8 mouse cellular contexts compared by ENCODE assay signal in the genomic region with DNA sequence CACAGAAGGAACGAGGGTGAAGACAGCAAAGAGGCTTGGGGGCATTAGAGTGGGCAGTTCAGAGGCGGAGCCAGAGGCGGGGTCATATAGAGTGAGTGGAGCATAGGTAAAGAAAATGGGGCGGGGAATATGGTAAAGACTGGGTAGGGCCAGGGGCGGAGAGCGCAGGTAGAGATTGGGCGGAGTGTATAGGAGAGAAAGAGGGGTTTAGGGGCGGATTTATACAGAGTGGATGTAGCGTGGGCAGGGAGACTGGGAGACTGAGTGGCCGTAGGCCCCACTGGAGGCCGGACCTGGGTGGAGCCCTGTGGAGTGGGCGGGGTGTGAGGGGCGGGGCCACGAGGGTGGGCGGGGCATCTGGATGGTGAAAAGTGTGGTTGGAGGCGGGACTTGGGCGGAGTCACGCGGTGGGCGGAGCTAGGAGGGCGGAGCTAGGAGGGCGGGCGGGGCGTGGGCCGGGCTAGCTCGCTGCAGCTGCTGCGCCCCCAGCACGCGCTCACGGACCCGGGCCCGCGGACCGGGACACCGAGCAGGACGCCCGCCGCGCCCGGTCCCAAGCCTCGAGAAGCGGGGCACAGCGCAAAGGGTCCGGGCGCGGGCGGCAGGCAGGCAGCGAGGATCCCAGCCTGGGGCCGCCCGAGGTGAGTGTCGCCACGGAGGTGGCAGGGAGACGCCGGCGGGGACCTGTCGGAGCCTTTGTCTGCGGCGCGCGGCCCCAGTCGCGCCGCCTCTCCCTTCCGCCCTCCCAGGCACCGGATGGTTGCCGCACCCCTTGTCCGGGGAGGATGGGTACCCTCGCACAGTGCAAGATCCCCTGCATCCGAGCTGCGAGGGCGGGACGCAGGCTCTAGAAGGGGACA. TPM values are rescaled to one million over a fixed set of nuclear protein-coding genes. Genes with fewer than 3 reads are reported as not detected.
DNase-seq lines count a peak whose midpoint lies in the region; ATAC-seq lines count a peak whose summit lies in the region.

No protein-coding gene starts in this region.

- peak overlapping the region; percentile 69 for H3K9ac ChIP-seq in intestine, embryonic 16.5 days (ENCODE audit: low read depth, low read length)

- peak; percentile 90 for ATAC-seq in intestine, embryonic 16.5 days

- H3K4me2 ChIP-seq in intestine, embryonic 16.5 days (ENCODE audit: low read depth, low read length), result peak overlapping the region; percentile 99

- DNase-seq in right cerebral cortex, postnatal 10 days (ENCODE audit: low spot score in 2 of 2), result peak; percentile 78 to 82
- DNase-seq in right cerebral cortex, postnatal 36 days (ENCODE audit: low spot score in 2 of 2), result no peak
- DNase-seq in c-Kit-negative CD71-positive TER-119-positive erythroid progenitor cells, embryonic 14.5 days (ENCODE audit: low read depth, low spot score), result peak; percentile 17
- peak; percentile 86 for DNase-seq in forebrain, embryonic 10.5 days (ENCODE audit: extremely low spot score, low spot score)
- DNase-seq in midbrain, embryonic 10.5 days (ENCODE audit: low spot score), result peak; percentile 88
- DNase-seq in testis, postnatal 10 days (ENCODE audit: low spot score), result peak; percentile 76
- DNase-seq in ovary, postnatal 14 days (ENCODE audit: low spot score), result no peak

- peaks cover 32% of the 10 kb centered on the region for H3K4me1 ChIP-seq in forebrain, embryonic 10.5 days
- peaks cover 10% of the 10 kb centered on the region; the same call in 1 of the 2 replicates for H3K4me1 ChIP-seq in intestine, embryonic 16.5 days (ENCODE audit: control insufficient read depth, insufficient read depth, low read length)
- H3K4me1 ChIP-seq in midbrain, embryonic 10.5 days, result peaks cover 28% of the 10 kb centered on the region

- peak overlapping the region; percentile 86 for H3K27ac ChIP-seq in forebrain, embryonic 10.5 days
- no peak overlapping the region for H3K27ac ChIP-seq in intestine, embryonic 16.5 days (ENCODE audit: low read length)
- H3K27ac ChIP-seq in midbrain, embryonic 10.5 days (replicated peaks), result peak overlapping the region; percentile 86

- peak overlapping the region; percentile 82 for H3K4me3 ChIP-seq in forebrain, embryonic 10.5 days
- H3K4me3 ChIP-seq in intestine, embryonic 16.5 days (ENCODE audit: low read length), result peak overlapping the region; percentile 66
- peak overlapping the region; percentile 74 for H3K4me3 ChIP-seq in midbrain, embryonic 10.5 days

- H3K27me3 ChIP-seq in forebrain, embryonic 10.5 days (ENCODE audit: poor library complexity, severe bottlenecking), result peaks cover 51% of the 10 kb centered on the region
- H3K27me3 ChIP-seq in intestine, embryonic 16.5 days (replicated peaks; ENCODE audit: control insufficient read depth, insufficient read depth, low read length), result peaks cover 12% of the 10 kb centered on the region; the same call in 1 of the 2 replicates
- peaks cover 45% of the 10 kb centered on the region for H3K27me3 ChIP-seq in midbrain, embryonic 10.5 days (ENCODE audit: low read depth, poor library complexity, severe bottlenecking)

- H3K36me3 ChIP-seq in forebrain, embryonic 10.5 days (replicated peaks), result peaks cover 18% of the 10 kb centered on the region; the same call in 1 of the 2 replicates
- H3K36me3 ChIP-seq in intestine, embryonic 16.5 days (ENCODE audit: control insufficient read depth, insufficient read depth, low read length), result no peaks in the 10 kb centered on the region
- H3K36me3 ChIP-seq in midbrain, embryonic 10.5 days, result peaks cover 17% of the 10 kb centered on the region

- no peaks in the 10 kb centered on the region for H3K9me3 ChIP-seq in forebrain, embryonic 10.5 days
- no peaks in the 10 kb centered on the region for H3K9me3 ChIP-seq in intestine, embryonic 16.5 days (ENCODE audit: control insufficient read depth, low read length)
- H3K9me3 ChIP-seq in midbrain, embryonic 10.5 days (replicated peaks), result no peaks in the 10 kb centered on the region

- WGBS in forebrain, embryonic 10.5 days, result under 1% methylated on average over 69 of the region's 72 CpGs
- WGBS in intestine, embryonic 16.5 days, result under 1% methylated on average over 66 of the region's 72 CpGs
- WGBS in midbrain, embryonic 10.5 days, result under 1% methylated on average over 70 of the region's 72 CpGs

RNA-seq across cellular contexts. Expression of gene Slc29a4, which starts 9.6 kb away (rescaled TPM):
- 19.8 and 21.4 TPM in 2 replicates for polyA plus RNA-seq in forebrain, embryonic 10.5 days (2016; fragmentation: Nextera tagmentation; extraction: Ambion mirVana)
- polyA plus RNA-seq in intestine, embryonic 16.5 days (2015; fragmentation: Nextera tagmentation; extraction: Ambion mirVana), result 5.8 and 6.9 TPM in 2 replicates
- 22.8 and 32.6 TPM in 2 replicates for polyA plus RNA-seq in midbrain, embryonic 10.5 days (2016; fragmentation: Nextera tagmentation; extraction: Ambion mirVana)

Comparison
In these comparisons a context has a peak if more than half of its experiments do, and no peak if none do; other contexts are left out.
1. DNase-seq: peak in right cerebral cortex, postnatal 10 days (2 of 2), c-Kit-negative CD71-positive TER-119-positive erythroid progenitor cells, embryonic 14.5 days (single experiment), forebrain, embryonic 10.5 days (single experiment), midbrain, embryonic 10.5 days (single experiment) and testis, postnatal 10 days (single experiment); none in right cerebral cortex, postnatal 36 days (0 of 2) and ovary, postnatal 14 days (single experiment).
2. Peak in every context shown above with its lines, with median percentiles within 50 percentile points of each other: H3K4me3 ChIP-seq.